Mouse (Mus musculus): Measurements from ENCODE around the gene Olfr1008.
"Not testable (repeated sequence)": the region's sequence is repeated elsewhere in the genome, so short reads cannot be mapped to it uniquely, and the experiment has no call there.

The Olfr1008 gene

GRCm38 (mm10) chr2:85689131-85689530 is at the start of gene Olfr1008:
Gene Olfr1008, plus strand, starts transcription at chr2:85689431.
- DNase-seq (ENCODE audit: low spot score in 2 of 2), result no peak

GRCm38 (mm10) chr2:85650604-85651003 is 38.6 kb upstream of the Olfr1008 start, which contains the start of gene Olfr1002:
Gene Olfr1002, minus strand, starts transcription at chr2:85650704.
- DNase-seq (ENCODE audit: low spot score in 2 of 2), result no peak

DNA sequence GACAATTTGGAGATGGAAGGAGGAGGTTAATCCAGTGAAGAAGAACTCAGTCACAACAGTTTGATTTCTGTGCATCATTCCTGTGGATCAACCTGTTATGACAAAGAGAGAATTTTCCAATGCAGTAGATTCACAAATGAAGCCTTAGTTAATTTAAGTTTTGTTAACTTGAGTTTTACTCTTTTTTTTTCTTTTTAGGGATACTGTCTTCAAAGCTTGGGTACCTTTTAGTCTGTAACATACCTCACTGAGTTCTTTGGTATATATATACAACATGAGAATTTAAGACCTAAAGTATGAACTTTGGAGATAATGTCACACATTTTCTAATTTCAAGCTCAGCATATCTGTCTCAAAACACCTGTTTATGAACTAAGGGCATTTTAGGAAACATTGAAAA is 24.9 kb upstream of the Olfr1008 start, which contains the start of gene Olfr154:
Gene Olfr154, minus strand, starts transcription at position 101 of the 400 bp plus-strand sequence.
- not testable (repeated sequence) for DNase-seq (ENCODE audit: low spot score in 2 of 2)

GRCm38 (mm10) chr2:85678667-85679066 is 10.6 kb upstream of the Olfr1008 start, which contains the start of gene Olfr1006:
Gene Olfr1006, minus strand, starts transcription at chr2:85678767.
- no peak for DNase-seq (ENCODE audit: low spot score in 2 of 2)

GRCm38 (mm10) chr2:85710680-85711079 is 21.4 kb downstream of the Olfr1008 start:
- not testable (repeated sequence) for DNase-seq (ENCODE audit: low spot score in 2 of 2)

DNA sequence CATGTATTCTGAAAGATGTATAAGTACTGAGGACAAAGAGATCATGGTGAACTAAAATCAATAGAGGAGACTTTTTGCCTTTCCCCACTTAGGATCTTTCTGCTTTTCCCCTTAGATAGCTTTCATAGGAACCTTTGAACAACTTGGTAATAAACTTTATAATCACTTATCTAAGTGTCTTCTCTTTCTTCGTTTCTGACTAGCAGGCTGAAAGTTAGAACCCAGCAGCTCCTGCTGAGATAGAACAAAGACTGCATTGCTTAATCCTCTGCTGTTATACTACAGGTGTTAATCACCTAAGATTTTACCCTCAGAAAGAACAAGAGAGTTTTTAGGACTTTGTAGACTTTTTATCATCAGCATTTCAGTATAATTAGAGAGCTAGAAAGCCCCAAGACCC is 21.9 kb downstream of the Olfr1008 start:
- DNase-seq (ENCODE audit: low spot score in 2 of 2), result no peak

- DNase-seq (ENCODE audit: low spot score in 2 of 2), result no peak
These were observed 25.9 kb downstream of the Olfr1008 start, which contains the start of gene Olfr1009 for GRCm38 (mm10) chr2:85715119-85715518. Gene Olfr1009, plus strand, starts transcription at chr2:85715419.

GRCm38 (mm10) chr2:85725793-85726192 is 36.6 kb downstream of the Olfr1008 start:
- DNase-seq (ENCODE audit: low spot score in 2 of 2), result no peak
